Mouse (Mus musculus) hematopoietic stem cell, adult 5-6 weeks (primary cell): ENCODE data around the gene Ncbp1. TPM values are rescaled to one million over a fixed set of nuclear protein-coding genes. Genes with fewer than 3 reads are reported as not detected.

ENCODE experiments used
- ATAC-seq, 2 experiments: fragments of 125-278 bp in 1 of 2; replicated peaks in 1 of 2; 2 replicates each; pipeline ENCODE4 v1.8.0; 2016 to 2017; ENCODE audit warnings: inconsistent platforms in 2 of 2, mild to moderate bottlenecking in 2 of 2, moderate number of reproducible peaks in 2 of 2, low read depth in 1 of 2, moderate TSS enrichment in 1 of 2; ENCODE audit not compliant: low FRiP score in 2 of 2, poor library complexity in 2 of 2, severe bottlenecking in 2 of 2, insufficient read depth in 1 of 2, low TSS enrichment in 1 of 2
- total RNA-seq: library from RNA; stranded (forward); fragments of 172-1452, 232-1000 nt; gene quantifications from 2 replicates; pipeline ENCODE4 v1.2.3, GENCODE M21; 2017

Gene Ncbp1
- total RNA-seq = 74.3 and 104 TPM in 2 replicates

GRCm38 (mm10) chr4:46138287-46139222 lies at the start of gene Ncbp1, which contains the start of gene Tstd2:
Gene Ncbp1 (plus strand): TSS chr4:46138613.
Gene Tstd2 (minus strand): TSS chr4:46138694.
- ATAC-seq = peak; percentile 82 to 91

DNA sequence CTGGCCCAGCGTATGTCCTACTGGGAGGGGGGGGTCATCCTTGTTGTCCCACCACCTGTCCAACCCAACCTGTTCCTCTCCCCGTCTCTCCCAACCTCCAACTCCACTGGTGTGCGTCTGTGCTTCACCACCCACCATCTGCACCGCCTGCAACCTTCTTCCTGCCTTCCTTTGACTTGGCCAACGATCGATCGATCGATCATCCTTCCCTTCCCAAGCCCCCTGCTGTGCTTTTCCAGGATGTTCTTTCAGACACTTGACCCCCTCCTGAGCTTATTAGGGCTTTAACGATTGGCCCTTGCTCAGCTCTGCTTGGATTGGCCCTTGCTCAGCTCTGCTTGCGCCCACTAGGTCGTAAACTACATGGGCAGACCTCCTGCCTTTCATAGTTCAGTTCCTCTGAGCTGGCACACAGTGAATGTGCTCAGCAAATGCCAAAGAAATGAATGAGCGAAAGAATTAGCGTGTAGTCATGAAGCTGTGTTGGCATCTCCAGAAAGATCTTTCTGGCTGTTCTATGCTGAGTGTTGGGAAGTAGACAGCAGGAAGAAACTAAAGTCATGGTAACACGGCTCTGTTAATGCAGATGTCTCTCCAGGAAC lies 48.8 kb upstream of the Ncbp1 start:
- no peak for ATAC-seq

DNA sequence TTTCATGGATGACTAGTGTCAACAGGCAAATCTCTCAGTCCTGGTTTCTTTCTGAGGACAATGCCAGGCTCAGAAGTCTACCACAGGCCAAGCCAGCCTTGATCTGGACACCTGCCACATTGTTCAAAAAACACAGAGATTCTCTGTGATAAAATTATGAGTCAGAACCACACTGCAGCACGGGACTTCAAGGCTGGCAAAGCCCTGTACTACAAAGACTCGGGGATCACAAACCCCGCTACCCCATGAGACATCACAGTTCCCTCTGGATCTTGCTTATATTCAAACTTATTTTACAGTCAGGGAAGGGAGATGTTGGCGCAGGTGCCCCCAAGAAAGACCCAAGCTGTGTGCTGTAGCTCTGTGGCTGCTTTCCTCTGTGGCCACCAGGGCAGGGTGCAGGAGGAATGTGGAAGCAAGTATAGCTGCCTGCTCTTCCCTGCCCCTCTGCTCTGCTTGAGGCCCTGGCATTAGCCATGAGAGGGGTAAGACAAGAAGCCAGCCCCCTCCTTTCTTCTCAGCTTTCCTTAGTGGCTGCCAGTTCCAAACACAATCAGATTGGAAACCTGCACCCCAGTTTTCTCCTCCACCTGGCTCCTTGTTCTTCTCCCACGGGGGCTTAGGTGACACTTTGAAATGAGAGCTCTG lies 45.9 kb upstream of the Ncbp1 start:
- no peak for ATAC-seq

- no peak for ATAC-seq
These were observed 43.2 kb upstream of the Ncbp1 start for GRCm38 (mm10) chr4:46094916-46095825.

GRCm38 (mm10) chr4:46095826-46096159 lies 42.6 kb upstream of the Ncbp1 start:
- ATAC-seq = no peak

- no peak for ATAC-seq
These were observed 41.9 kb upstream of the Ncbp1 start for GRCm38 (mm10) chr4:46096546-46096945.

- ATAC-seq = no peak
These were observed 40.8 kb upstream of the Ncbp1 start for GRCm38 (mm10) chr4:46097591-46097990.

DNA sequence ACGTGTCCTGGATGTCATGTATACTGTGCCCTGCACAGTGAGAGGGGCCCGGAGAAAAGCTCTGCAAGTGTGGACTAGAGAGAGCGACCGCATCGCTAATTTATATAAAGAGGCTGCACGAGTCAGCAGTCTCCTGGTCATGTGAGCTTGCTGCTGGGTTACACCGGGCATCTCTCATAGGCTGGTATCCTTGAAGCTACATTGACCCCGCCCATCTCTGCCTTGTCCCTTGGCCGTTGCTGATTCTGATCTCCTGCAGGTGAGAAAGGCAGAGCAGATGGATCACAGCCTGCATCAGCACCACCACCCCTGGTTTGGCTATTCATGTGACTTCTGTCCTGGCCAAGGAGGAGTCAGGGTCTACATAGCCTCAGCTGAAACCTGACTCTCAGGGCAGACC lies 39.3 kb upstream of the Ncbp1 start:
- ATAC-seq = no peak

- no peak for ATAC-seq
These were observed 37.9 kb upstream of the Ncbp1 start for GRCm38 (mm10) chr4:46100539-46100938.

DNA sequence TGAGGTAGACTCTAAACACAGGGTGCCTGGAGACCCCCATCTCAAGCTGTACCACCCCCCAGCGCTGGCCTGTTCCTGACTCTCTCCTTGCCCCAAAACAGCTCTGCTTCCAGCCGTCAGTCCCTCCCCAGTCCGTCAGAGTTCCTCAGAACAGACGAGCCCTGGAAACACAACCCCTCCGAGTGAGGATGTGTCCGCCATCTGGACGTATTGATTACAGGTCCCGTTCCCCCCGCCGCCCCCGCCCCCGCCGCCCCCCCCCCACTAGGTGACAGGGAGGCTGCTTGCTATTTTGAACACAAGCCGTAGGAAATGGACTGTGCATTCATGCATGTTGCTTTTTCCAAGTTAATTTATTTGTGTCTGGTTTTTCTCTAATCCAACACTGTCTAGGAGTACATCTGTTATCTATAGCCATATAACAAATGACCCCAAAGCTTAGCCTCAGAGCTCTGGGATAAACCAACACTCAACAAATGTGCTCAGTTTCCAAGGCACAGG lies 37.2 kb upstream of the Ncbp1 start:
- ATAC-seq = no peak

GRCm38 (mm10) chr4:46102078-46102769 lies 36.2 kb upstream of the Ncbp1 start:
- ATAC-seq = no peak

GRCm38 (mm10) chr4:46110084-46110483 lies 28.3 kb upstream of the Ncbp1 start:
- no peak for ATAC-seq

DNA sequence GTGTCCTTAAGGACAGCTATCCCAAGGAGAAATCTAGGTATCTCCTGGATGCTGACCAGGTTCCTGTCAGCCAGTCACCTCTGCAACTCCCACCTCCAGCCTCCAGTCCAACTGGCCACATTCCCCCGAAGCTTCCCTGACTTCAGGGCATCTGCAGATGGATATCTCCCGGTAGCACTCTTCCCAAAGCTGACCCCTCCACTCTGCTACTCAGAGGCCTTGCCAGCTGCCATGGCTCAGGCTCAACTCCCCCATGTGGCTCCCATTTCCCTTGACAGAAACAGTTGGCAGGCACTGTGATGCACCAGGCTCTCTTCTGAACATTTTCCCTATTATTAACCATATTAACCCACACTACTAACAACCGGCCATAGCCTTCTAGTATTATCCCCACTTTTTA lies 27.1 kb upstream of the Ncbp1 start:
- no peak for ATAC-seq

GRCm38 (mm10) chr4:46115308-46115707 lies 23.1 kb upstream of the Ncbp1 start:
- ATAC-seq = no peak

GRCm38 (mm10) chr4:46116544-46117175 lies 21.8 kb upstream of the Ncbp1 start:
- ATAC-seq = no peak

DNA sequence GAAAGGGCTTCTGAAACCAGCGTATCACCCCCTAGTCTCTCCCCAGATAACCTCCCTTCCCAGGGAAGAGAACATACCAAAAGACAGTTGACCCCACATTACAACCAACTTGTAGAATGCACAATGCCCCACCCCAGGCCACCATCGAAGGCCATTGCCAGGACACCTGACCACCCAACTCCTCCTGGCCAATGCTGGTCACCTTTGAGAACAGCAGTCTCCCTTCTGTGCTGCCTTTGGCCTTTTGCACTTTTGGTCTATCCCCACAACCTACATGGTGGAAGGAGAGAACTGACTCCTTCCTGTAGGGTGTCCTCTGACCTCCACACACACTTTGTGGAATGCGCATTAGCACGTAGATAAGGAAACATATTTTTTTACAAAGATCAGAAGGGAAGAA lies 20.9 kb upstream of the Ncbp1 start:
- no peak for ATAC-seq
